Mouse (Mus musculus): ENCODE results near the gene Ccr1.

DNA sequence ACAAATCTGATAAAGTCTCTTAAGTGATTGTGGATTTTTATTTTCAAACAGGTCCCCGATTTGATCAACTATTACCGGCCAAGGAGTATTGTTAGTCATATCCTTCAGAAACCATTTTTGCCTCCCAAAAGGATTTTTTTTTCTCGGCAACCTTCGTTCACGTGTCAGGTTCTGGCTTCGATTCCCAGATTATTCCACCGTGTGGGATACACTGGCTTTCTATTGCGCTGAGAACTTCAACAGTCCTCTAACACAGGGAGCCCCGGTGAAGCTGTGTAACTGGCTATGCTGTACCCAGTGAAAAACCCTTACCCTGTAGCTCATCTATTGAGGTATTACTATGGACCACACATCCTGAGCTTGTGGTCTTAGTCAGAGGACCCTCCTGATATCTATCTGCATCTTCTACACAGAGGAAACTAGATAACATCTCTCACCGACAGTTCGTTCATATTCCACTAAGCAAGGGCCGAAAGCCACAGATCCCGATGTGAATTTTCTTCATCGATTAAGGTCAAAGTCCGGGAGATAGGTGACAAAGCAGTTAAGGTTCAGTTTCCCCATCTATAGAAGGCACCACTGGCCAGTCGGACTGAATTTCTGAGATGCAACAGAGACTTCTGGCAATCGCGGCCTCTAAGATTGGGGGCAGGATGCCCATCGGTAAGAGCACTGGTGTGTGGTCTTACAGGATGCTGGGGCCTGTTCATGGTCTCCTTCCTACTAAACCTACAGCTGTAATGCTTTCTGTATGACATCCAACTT lies 35.4 kb downstream of the Ccr1 start:
- TF ChIP-seq CTCF (IDR thresholded peaks at IDR 0.05; ENCODE audit: insufficient read depth, low read length) = no peak
- no peak for TF ChIP-seq POLR2A (IDR thresholded peaks at IDR 0.05; ENCODE audit: borderline replicate concordance, extremely low read depth, low read depth, low read length)
